Mouse (Mus musculus) bone marrow macrophage, adult 2 months (primary cell): ENCODE data around the gene Cul9.
"Not testable (repeated sequence)": the region's sequence is repeated elsewhere in the genome, so short reads cannot be mapped to it uniquely, and the experiment has no call there.

ENCODE experiments used
- CTCF ChIP-seq: IDR thresholded peaks from 2 replicates; pipeline ENCODE4 v1.5.1; 2012; ENCODE audit warnings: low read depth, mild to moderate bottlenecking, low read length, moderate library complexity
- POLR2A ChIP-seq: IDR thresholded peaks from 2 replicates; pipeline ENCODE4 v1.6.1; 2012; ENCODE audit warnings: mild to moderate bottlenecking, low read depth, low read length, borderline replicate concordance

DNA sequence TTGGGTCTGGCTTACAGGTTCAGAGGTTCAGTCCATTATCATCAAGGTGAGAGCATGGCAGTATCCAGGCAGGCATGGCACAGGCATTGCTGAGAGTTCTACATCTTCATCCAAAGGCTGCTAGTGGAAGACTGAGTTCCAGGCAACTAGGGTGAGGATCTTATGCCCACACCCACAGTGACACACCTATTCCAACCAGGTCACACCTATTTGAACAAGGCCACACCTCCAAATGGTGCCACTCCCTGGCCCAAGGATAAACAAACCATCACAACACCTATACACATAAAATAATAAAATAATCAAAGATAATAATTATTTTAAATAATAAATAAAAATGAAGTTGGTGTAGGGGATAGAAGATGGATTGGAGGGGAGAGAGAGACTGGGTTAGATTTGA is 50.1 kb downstream of the Cul9 start:
- TF ChIP-seq CTCF, POLR2A: not testable (repeated sequence)
